Mouse (Mus musculus) left cerebral cortex, postnatal 25 days (tissue): Measurements from ENCODE around the gene Adprm. TPM values are rescaled to one million over a fixed set of nuclear protein-coding genes. Genes with fewer than 3 reads are reported as not detected.

Source experiments
- DNase-seq, 2 experiments: peaks; one replicate each; pipeline ENCODE4 v3.0.0; 2022; ENCODE audit warnings: low spot score in 2 of 2, mixed read lengths in 1 of 2
- intact Hi-C: fragments of 180-260 bp; cut with DNase I; formaldehyde crosslinking; loops from one replicate; pipeline ENCODE4 v1.15.1; 2025
- microRNA-seq, 2 experiments: library from miRNA; unstranded; fragments of <30 nt; microRNA quantifications; one replicate each; pipeline ENCODE4 v1.2.0; 2022
- total RNA-seq, 2 experiments: library from RNA; stranded (reverse); gene quantifications; 2 replicates each; pipeline ENCODE4 v1.2.3; 2021

The Adprm gene
- total RNA-seq, 2 experiments from 2014 or later: 25.6 to 26.6 TPM

DNA sequence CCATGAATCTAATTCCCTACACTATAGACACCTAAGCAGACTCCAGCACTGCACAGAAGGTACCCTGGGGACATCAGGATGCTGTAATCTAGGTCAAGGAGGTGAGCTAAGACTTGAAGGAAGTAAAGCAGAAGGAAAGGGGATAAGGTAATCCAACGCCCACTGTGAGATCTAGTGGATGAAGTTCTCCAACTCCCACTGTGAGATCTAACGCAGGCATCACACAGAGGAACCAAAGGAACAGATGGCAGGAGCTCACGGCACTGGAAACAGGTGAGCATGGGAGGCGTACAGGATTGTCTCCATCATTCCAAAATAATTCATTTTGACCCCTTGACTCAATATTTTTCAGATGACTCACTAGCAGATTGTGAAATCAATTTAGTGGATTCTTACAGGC lies 55.9 kb downstream of the Adprm start:
- intact Hi-C loops: no loop called here
- DNase-seq: no peak

- intact Hi-C loops: no loop called here
- no peak for DNase-seq
Observed at GRCm38 (mm10) chr11:66993674-66994073, 58.7 kb downstream of the Adprm start.

- intact Hi-C loops: no loop called here
- peak in 1 of 2 experiments; percentile 56 for DNase-seq
Observed at GRCm38 (mm10) chr11:66992150-66992549, 60.2 kb downstream of the Adprm start.

Small RNA genes lying within 50 kb of the gene (microRNA-seq; reads per million reads assigned to microRNA genes)
- 0 reads per million in 2 experiments for gene Mir6923

Other genes with a start within 250 kb of the Adprm start
- under 1 TPM; 0.11 to 0.14 TPM for gene Pirt, start 140.6 kb downstream of the Adprm start, total RNA-seq
- gene Tmem238l, start 96.0 kb downstream of the Adprm start, total RNA-seq: not detected
- gene Tmem220, start 27.4 kb downstream of the Adprm start, total RNA-seq: under 1 TPM; 0.41 to 0.44 TPM
- gene Sco1, start 76 bp upstream of the Adprm start, total RNA-seq: 10 to 100 TPM in 1 of 2 experiments, 1 to 10 TPM in 1; 8.7 to 11.4 TPM
- 1 to 10 TPM; 3.8 to 4.5 TPM for gene Myh3, start 25.7 kb upstream of the Adprm start, total RNA-seq
- under 1 TPM; 0.50 to 0.57 TPM for gene Myh2, start 118.4 kb upstream of the Adprm start, total RNA-seq
- under 1 TPM; 0.09 to 0.25 TPM for gene Myh1, start 147.5 kb upstream of the Adprm start, total RNA-seq
- under 1 TPM; 0.21 to 0.25 TPM for gene Myh4, start 185.4 kb upstream of the Adprm start, total RNA-seq
- gene Myh8, start 224.5 kb upstream of the Adprm start, total RNA-seq: under 1 TPM; 0.44 to 0.48 TPM